Mouse (Mus musculus) CD4-positive helper T cell, adult 2 months (primary cell): ENCODE measurements at regions not wholly inside any gene's neighbourhood (a gene's known extent, or its start where the extent isn't known, plus 50 kb on each side); places are given as distances from the start of the nearest gene placed in this dataset.
A peak's percentile ranks its signal among the peaks of the same experiment; 100 is the strongest.

ENCODE experiments used
- DNase-seq: peaks from one replicate; pipeline ENCODE4 v3.0.0-alpha.2; 2012; ENCODE audit warnings: low read depth, missing footprints, low spot score

DNA sequence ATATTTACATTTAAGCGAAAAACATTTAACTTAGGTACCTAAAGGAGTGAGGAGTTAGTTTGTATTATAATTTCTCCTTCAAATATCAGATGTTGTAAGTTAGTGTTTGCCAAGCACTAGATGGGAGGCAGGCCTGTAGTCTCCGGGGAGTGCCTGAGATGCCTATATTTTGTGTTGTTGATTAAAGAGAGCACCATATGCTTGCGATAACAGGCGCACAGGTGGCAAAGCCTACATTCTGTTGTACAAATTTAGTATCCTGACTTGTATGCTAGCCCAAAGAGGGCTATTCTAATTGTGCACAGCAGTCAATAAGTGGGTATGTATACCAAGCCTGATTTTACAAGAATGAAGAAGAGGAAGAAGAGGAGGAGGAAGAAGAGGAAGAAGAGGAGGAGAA lies 151.8 kb upstream of the Atxn1 start:
- no peak for DNase-seq

GRCm38 (mm10) chr13:46104971-46105370 lies 140.2 kb upstream of the Atxn1 start:
- no peak for DNase-seq

- DNase-seq, result no peak
Measured at GRCm38 (mm10) chr13:46098621-46099020, 133.8 kb upstream of the Atxn1 start.

DNA sequence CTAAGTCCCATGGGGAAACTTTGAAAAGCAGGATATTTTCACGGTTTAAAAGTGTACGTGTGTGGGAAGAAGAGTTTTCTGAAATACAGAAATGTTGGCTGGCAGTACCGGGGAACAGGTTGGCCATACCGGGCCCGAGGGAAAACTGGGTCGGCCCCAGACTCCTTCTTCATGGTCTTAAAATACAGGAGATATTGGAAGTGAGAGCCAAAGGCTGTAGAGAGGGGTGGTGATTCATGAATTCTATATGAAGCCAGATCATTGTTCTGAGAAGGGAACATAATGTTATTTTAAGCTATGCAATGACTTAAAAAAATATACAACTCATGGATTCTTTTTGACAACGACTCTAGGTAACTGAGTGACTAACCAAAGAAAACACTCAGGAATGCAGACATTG lies 133.3 kb upstream of the Atxn1 start:
- no peak for DNase-seq

GRCm38 (mm10) chr13:46096968-46097367 lies 132.2 kb upstream of the Atxn1 start:
- DNase-seq, result no peak

DNA sequence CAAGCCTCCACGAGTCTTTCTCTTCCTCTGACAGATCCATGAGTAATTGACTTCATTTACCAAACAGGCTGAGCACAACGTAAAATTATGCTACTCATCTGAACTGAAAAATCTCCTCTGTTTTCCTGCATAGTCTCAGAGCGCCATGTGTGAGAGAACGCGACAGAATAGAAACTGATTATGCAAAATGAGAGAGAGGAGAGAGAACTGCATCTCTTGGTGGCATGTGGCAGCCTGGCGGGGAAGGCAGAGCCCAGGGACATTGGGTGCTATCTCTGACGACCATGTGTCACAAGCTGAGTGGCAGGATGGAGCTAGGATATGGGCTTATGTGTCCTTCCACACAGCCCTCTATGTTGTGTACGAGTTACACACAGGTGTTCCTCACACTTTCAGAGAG lies 131.6 kb upstream of the Atxn1 start:
- no peak for DNase-seq

DNA sequence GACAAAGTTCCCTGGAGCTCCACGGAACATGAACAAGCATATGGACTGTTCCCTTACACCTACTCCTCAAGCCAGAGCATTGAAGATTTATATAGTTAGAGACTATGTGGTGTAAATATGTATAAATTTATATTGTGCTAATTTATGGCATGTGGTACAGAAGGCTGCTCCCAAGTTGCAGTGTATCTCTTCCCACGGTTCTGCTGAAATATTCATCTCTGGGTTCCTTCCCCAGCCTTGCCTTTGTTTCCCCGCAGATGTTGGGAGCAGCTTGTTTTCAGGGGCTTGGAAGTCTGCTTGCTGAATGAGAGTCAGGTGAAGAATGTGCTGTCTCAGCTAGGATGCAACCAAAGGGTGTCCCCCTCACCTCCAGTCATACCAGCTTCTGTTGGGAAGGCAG lies 128.0 kb upstream of the Atxn1 start:
- DNase-seq, result no peak

- peak; percentile 4 for DNase-seq
Measured at GRCm38 (mm10) chr13:46091109-46091508, 126.3 kb upstream of the Atxn1 start.

DNA sequence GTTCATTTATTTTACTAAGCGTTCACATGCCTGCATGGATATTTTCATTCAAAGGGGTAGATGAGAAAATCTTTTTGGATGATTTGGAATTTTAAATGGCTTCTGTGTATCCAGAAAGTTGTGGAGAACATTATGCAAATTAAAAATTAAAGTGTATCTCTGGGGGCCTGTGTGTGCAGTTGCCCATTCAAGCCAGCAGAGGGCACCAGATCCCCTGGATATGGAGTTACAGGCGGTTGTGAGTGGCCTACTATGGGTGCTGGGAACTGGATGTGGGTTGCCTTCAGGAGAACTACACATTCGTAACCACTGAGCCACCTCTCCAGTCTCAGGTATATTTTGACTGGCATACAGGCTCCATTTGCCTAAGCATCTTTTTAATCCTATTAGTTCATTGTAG lies 123.4 kb upstream of the Atxn1 start:
- DNase-seq, result no peak

DNA sequence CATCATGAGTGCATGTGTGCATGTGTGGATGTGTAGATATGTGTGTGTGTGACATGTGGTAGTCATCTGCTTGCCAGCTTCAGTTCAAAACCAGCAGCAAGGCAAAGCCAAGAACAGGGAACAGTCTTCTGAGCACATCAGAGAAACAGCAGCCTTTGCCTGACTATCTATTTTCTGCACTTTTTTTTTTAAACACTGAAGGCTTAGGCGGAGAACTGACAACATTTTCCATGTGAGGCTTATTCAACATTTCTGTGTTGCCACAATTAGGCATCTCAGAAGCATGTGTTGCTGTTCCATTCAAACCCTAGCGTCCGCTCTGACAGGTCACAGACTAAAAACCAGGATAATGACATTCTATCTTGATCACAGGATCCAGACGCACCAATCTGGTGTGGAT lies 122.9 kb upstream of the Atxn1 start:
- no peak for DNase-seq

DNA sequence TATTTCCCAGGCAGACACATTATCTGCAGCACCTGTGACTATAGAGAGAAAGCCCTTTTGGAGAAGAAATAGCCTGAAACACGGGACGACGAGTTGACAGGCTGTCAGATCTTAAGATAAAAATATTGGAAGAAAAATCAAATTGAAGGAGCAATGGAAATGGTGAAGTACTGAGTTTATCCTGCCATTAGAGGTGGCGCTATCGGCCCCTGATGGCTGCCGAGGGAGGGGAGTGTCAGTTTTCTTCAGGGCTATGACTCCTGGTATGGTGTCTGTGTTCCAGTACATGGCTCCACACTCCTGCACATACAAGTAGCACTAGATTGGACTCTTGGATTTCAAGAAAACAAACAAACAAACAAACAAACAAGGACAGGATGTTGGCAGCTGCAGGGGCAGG lies 112.1 kb upstream of the Atxn1 start:
- no peak for DNase-seq

- no peak for DNase-seq
Measured at GRCm38 (mm10) chr13:46071670-46072069, 106.9 kb upstream of the Atxn1 start.

GRCm38 (mm10) chr13:46069571-46069970 lies 104.8 kb upstream of the Atxn1 start:
- no peak for DNase-seq

DNA sequence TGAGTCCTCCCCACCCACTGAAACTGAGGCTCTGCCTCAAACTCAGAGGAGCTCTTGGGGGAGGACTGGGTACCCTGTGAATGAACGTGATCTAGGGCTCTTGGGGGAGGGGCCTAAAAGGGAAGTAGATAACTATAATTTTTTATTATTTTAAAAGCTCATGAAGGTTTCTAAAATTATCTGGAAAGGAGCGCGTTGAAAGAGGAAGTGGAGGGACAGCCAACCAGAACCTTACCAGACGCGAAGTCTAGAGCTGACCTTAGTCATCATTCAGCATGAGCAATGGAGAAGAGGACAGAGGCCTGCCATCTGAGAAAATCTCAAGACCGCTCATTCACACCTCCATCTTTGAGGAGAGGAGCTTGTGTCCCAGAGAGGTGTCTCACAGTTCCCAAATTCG lies 98.0 kb upstream of the Atxn1 start:
- no peak for DNase-seq

DNA sequence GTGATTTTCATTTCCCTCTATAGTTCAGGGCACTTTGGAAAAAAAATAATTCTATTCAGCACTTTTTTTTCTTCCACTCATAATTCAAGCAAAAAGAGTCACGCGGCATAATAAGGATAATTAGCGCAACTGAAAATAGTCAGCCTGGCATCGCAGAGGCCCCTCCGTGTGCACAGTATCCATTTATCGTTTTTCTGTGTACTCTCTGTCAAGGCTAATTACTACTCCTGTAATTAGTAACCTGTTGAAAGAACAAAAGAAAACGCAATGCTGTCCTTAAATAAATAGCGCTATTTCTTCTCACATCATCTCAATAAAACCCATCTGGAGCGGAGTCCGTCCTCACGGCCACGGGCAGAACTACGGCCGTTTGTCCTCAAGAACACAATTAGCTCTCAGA lies 95.1 kb upstream of the Atxn1 start:
- DNase-seq, result no peak

DNA sequence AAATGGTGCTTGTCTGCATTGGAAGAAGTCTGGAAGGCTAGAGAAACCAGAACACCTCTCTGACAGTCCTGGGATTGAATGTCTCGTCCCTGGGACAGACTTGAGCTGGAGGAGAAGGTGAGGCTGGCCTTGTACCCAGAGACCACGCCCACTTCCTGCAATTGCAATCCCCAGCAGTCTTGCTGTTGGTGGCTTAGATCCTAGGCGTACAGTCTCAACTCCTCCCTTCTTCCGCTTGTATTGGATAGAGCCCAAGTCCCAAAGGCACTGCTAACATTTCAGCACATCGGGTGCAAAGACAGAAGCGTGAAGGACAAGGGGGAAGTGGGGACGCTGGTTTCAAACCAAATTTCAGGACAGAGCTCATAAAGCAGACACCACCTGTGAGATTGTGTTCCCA lies 94.1 kb upstream of the Atxn1 start:
- DNase-seq, result no peak

- DNase-seq, result no peak
Measured at GRCm38 (mm10) chr13:46058341-46058740, 93.5 kb upstream of the Atxn1 start.

GRCm38 (mm10) chr13:46055410-46055809 lies 90.6 kb upstream of the Atxn1 start:
- DNase-seq, result no peak

GRCm38 (mm10) chr13:46043568-46043967 lies 78.8 kb upstream of the Atxn1 start:
- DNase-seq, result no peak

DNA sequence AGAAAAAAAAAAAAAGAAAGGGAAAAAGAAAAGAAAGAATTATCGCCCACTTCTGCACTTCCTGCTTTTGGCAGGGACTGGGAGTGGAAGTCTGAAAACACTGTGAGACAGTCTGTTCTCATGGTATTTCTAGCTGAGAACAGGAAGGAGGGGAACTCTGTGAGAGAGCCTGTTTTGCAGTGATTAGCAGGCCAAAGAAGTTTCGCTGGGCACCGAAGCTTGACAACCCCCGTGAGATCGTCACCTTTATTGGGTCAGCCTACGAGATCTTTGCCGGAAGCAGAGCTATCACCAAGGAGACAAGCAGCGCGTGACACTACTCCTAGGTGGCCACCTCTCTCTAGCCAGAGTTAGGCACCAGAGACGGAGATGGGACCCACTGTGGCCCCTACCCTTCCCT lies 78.2 kb upstream of the Atxn1 start:
- DNase-seq, result peak; percentile 16

GRCm38 (mm10) chr13:46042224-46042623 lies 77.4 kb upstream of the Atxn1 start:
- no peak for DNase-seq

DNA sequence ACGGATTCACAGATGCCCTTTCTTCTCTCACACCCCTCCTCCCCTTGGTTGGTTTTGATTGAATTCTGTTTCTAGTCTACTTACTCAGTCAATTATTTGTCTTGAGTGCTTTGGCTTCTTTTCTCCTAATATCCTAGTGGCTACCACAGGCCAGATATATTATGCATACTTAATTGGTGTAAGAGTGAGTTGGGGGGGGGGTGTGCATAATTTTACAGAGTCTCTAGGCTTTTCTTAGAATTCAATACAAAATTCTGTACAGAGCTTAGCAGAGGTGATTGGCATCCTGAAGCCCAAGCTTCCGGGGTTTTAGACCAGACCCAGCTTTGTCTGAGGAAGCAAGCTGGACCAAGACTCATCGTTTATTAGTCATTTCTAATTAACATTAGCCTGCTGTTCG lies 76.7 kb upstream of the Atxn1 start:
- DNase-seq, result no peak

GRCm38 (mm10) chr13:46040062-46040461 lies 75.3 kb upstream of the Atxn1 start:
- no peak for DNase-seq

DNA sequence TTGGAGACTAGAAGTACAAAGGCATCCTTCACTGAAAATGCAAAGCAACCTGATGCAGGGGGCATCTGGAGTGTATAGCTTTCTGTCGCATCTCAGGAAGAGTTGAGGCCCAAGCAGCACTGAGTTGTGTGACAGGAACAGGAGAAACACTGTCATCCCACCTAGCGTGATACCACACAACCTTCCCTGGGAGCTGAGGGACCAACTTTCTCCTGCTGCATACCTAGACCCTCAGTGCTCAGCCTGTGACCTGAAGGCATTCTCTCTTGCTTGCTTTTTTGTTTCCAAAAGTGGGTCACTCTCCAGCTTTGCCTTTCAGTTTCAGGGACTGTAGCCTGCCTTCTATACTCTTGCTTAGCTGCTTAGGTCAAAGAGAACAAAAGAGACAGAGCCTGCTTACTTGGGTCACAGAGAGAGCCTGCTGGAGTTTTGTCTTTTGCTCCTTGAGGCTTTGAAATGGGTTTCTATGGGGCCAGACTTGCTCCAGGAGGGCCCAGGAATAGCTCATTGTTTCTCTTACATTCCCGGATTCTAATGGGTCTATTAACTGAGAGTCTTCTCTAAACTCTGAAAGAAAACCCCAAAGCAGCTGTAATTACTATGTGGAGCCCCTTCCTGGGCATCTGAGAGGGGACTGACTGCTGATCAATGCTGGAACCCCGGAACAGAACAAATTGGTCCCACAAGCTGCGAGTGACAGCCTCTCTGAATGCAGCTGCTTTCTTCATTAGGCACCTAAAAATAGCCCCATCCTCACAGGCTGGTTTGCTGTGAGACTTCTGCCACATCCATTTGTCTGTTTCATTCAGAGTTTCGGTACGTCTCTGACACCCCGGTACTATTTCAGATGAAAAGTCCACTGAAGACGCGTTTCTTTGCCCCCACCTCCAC lies 73.9 kb upstream of the Atxn1 start:
- no peak for DNase-seq
